Mouse (Mus musculus) CD4-positive helper T cell, adult 2 months (primary cell): Measurements from ENCODE around the gene E030025P04Rik.

Experiments
- DNase-seq: peaks from one replicate; pipeline ENCODE4 v3.0.0-alpha.2; 2012; ENCODE audit warnings: low read depth, missing footprints, low spot score

Gene E030025P04Rik

DNA sequence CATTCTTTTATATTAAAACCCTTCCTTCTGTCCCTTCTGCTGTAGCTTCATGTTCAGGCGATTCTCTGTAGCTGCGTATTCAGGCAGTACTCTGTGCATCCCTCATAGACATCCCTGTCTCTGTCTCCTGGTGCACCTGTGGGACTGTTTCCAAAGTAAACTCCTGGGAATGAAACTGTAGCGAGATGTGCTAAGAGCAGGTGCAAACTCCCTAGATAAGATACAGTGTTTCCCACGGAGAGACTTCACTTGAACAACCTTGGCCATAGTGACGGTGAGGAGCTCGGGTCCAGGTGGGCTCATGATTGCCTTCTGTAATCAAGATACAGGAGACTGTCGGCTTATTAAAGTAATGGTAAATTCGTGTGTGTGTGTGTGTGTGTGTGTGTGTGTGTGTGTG, 41.5 kb downstream of the E030025P04Rik start:
- DNase-seq: no peak

DNA sequence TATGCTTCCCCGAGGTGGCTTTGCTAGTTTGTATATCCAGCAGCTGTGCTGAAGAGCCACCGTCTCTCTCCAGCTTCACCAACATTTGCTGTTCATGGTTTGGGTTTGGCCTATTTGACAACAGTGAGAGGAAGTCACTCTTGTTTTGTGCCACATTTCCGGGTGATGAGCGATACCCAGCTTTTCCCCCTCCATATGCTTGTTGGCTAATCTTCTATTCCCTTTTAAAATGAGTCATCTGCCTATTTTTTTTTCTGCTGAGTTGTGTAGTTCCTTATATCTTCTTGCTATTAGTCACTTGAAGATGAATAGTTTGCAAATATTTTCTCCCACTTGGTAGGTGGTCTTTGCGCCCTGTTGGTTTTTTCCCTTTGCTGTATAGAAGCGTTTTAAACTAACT, 43.9 kb downstream of the E030025P04Rik start:
- DNase-seq: no peak

DNA sequence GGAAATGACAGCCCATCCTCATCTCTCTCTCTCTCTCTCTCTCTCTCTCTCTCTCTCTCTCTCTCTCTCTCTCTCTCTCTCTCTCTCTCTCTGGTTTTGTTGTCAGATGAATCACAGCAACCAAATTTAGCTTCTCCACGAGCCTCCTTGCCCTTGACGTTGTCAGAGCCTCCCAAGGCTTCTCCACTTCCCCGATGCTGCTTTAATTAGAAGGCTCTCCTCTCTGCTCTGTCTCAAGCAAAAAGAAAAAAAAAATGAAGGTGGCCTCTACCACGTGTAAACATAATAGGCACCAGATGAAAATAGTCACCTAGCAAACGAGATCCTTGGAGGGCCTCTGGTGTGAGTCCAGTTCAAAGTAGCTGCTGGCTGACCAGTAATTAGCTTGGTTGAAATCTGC, 52.3 kb downstream of the E030025P04Rik start:
- DNase-seq: no peak
